8 mouse cellular contexts compared by ENCODE assay signal in genomic region chr14:121279106-121279505, GRCm38 (mm10).
A peak's percentile ranks its signal among the peaks of the same experiment; 100 is the strongest.
DNase-seq lines count a peak whose midpoint lies in the region; ATAC-seq and TF ChIP-seq lines count a peak whose summit lies in the region.

No protein-coding gene starts in this region.

- peak; percentile 77 for ATAC-seq in frontal cortex, adult (ENCODE audit: low TSS enrichment)
- ATAC-seq in hindbrain, embryonic 11.5 days (ENCODE audit: low FRiP score): peak; percentile 66; the same call in 1 of the 2 replicates
- peak; percentile 80 for ATAC-seq in lung, postnatal 0 days

- no peak overlapping the region for H3K4me2 ChIP-seq in hindbrain, embryonic 11.5 days (replicated peaks; ENCODE audit: low read depth, low read length)
- no peak overlapping the region for H3K4me2 ChIP-seq in lung, postnatal 0 days (replicated peaks; ENCODE audit: low read depth, low read length)

- no peak overlapping the region for H3K4me3 ChIP-seq in hindbrain, embryonic 11.5 days (ENCODE audit: low read depth, low read length)
- H3K4me3 ChIP-seq in lung, postnatal 0 days (ENCODE audit: low read depth, low read length): no peak overlapping the region

- H3K9ac ChIP-seq in hindbrain, embryonic 11.5 days (ENCODE audit: low read depth, low read length): no peak overlapping the region
- no peak overlapping the region for H3K9ac ChIP-seq in lung, postnatal 0 days (replicated peaks; ENCODE audit: low read depth)

- peaks cover 5% of the 10 kb centered on the region; the same call in 1 of the 2 replicates for H3K36me3 ChIP-seq in hindbrain, embryonic 11.5 days (ENCODE audit: control insufficient read depth, insufficient read depth, low read length)
- peaks cover 42% of the 10 kb centered on the region for H3K36me3 ChIP-seq in lung, postnatal 0 days (ENCODE audit: insufficient read depth, low read length)

- 47% methylated on average over 6 of the region's 6 CpGs for WGBS in hindbrain, embryonic 11.5 days
- WGBS in lung, postnatal 0 days: 29% methylated on average over 6 of the region's 6 CpGs

- TF ChIP-seq EP300 in lung, postnatal 0 days (IDR thresholded peaks at IDR 0.05): no peak

- H3K9me3 ChIP-seq in hindbrain, embryonic 11.5 days (ENCODE audit: control insufficient read depth, low read length): no peaks in the 10 kb centered on the region
- no peaks in the 10 kb centered on the region for H3K9me3 ChIP-seq in lung, postnatal 0 days (ENCODE audit: low read length)

- H3K27me3 ChIP-seq in hindbrain, embryonic 11.5 days (ENCODE audit: control insufficient read depth, insufficient read depth, low read length): no peaks in the 10 kb centered on the region
- no peaks in the 10 kb centered on the region for H3K27me3 ChIP-seq in lung, postnatal 0 days (replicated peaks; ENCODE audit: insufficient read depth, low read length)

- DNase-seq in Muller cell, postnatal 12 days (ENCODE audit: inconsistent ontology term): peak; percentile 62
- DNase-seq in cerebellum, adult 9-10 months: peak; percentile 79
- DNase-seq in hindbrain, embryonic 11.5 days (ENCODE audit: low spot score): peak; percentile 91
- peak; percentile 53 for DNase-seq in layer of hippocampus, adult 9-10 months (ENCODE audit: low spot score)
- DNase-seq in lung, postnatal 0 days (ENCODE audit: low spot score): peak; percentile 84
- DNase-seq in ovary, postnatal 14 days (ENCODE audit: low spot score): peak; percentile 87
- peak; percentile 82 for DNase-seq in thymus, postnatal 14 days

- no peak overlapping the region for H3K27ac ChIP-seq in hindbrain, embryonic 11.5 days (ENCODE audit: low read depth, low read length)
- no peak overlapping the region for H3K27ac ChIP-seq in lung, postnatal 0 days (ENCODE audit: low read length)

- no peaks in the 10 kb centered on the region for H3K4me1 ChIP-seq in hindbrain, embryonic 11.5 days (replicated peaks; ENCODE audit: control insufficient read depth, insufficient read depth, low read length)
- no peaks in the 10 kb centered on the region for H3K4me1 ChIP-seq in lung, postnatal 0 days (ENCODE audit: insufficient read depth, low read depth, low read length)

- TF ChIP-seq CTCF in lung, postnatal 0 days (IDR thresholded peaks at IDR 0.05): peak; percentile 98
